Mouse (Mus musculus): ENCODE results near the gene Tspan11. TPM values are rescaled to one million over a fixed set of nuclear protein-coding genes. Genes with fewer than 3 reads are reported as not detected.

Tspan11 gene
- polyA plus RNA-seq (2015; fragmentation: Nextera tagmentation; extraction: Ambion mirVana), result 1.8 and 3.4 TPM in 2 replicates

- Histone ChIP-seq H3K27ac (0 out of 2 replicates have a peak within 1 kb of the TSS, but pooled peaks have one; percentile 5), H3K9me3 (replicated peaks) (no peaks in the 10 kb centered on the region), H3K4me2 (peak within 1 kb of the TSS; percentile 90), H3K4me3 (peak within 1 kb of the TSS; percentile 55), H3K9ac (peak within 1 kb of the TSS; percentile 54), H3K27me3 (0 out of 2 replicates have a peak, but pooled peaks cover 8% of the 10 kb centered on the region), H3K36me3 (no peaks in the 10 kb centered on the region), H3K4me1 (replicated peaks) (peaks cover 14% of the 10 kb centered on the region)
- 4% methylated on average over 35 of the region's 36 CpGs for WGBS
- ATAC-seq (replicated peaks; ENCODE audit: insufficient number of reproducible peaks, insufficient read depth, low FRiP score, low read depth), result 0 out of 2 replicates have a peak, but pooled peaks have one; percentile 48
These were observed at the start of gene Tspan11 for GRCm38 (mm10) chr6:127887511-127888421. TSS of gene Tspan11 (plus strand) at chr6:127887589.

DNA sequence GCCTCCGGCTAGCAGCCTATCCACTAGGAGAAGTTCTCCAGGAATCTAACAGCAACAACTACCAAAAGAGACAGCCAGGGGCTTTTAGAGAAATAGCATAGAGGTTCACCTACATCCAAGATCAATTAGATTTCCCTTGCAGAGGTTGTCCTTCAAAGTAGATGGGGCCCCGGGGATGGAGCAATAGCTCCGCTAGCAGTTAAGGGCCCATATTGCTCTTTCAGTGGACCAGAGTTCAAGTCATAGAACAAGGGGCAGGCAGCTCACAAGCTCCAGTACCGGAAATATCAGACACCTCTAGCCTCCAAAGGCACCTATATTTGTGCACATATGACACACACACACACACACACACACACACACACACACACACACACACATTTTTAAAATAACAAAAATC is 49.5 kb upstream of the Tspan11 start:
- Histone ChIP-seq H3K4me2 (no peak overlapping the region), H3K27ac (no peak overlapping the region), H3K36me3 (no peaks in the 10 kb centered on the region), H3K9me3 (replicated peaks) (no peaks in the 10 kb centered on the region), H3K9ac (no peak overlapping the region), H3K4me3 (no peak overlapping the region), H3K4me1 (replicated peaks) (no peaks in the 10 kb centered on the region), H3K27me3 (no peaks in the 10 kb centered on the region)
- ATAC-seq (replicated peaks; ENCODE audit: insufficient number of reproducible peaks, insufficient read depth, low FRiP score, low read depth), result no peak
- 95% methylated on average over 4 of the region's 4 CpGs for WGBS

DNA sequence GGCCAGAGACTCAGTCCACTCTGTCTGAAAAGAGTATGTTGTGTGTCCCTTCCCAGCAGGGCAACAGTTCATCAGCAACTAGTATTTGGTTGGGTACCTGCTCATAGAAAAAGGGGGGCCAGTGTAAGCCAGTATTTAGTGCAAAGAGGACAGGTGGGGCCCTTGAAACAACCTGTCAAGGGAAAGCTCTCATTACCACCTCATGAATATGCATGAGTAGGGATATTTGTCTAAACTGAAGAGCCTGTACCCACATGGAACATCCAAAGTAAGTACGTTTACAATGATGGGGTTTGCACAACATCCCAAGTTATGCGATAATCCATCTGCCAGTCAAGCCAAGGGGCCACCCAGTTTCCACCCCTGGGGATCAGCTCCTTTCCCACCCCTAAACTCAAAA is 47.9 kb upstream of the Tspan11 start:
- Histone ChIP-seq H3K36me3 (no peaks in the 10 kb centered on the region), H3K4me1 (replicated peaks) (no peaks in the 10 kb centered on the region), H3K9me3 (replicated peaks) (no peaks in the 10 kb centered on the region), H3K9ac (no peak overlapping the region), H3K27ac (no peak overlapping the region), H3K27me3 (no peaks in the 10 kb centered on the region), H3K4me2 (no peak overlapping the region), H3K4me3 (no peak overlapping the region)
- ATAC-seq (replicated peaks; ENCODE audit: insufficient number of reproducible peaks, insufficient read depth, low FRiP score, low read depth), result no peak
- 84% methylated on average over 2 of the region's 2 CpGs for WGBS

- H3K9me3 ChIP-seq (replicated peaks), result no peaks in the 10 kb centered on the region
- ATAC-seq (replicated peaks; ENCODE audit: insufficient number of reproducible peaks, insufficient read depth, low FRiP score, low read depth), result no peak
- no peaks in the 10 kb centered on the region for H3K36me3 ChIP-seq
- H3K27ac ChIP-seq, result no peak overlapping the region
- WGBS, result 73% methylated on average over 7 of the region's 7 CpGs
- no peaks in the 10 kb centered on the region for H3K27me3 ChIP-seq
- no peak overlapping the region for H3K4me3 ChIP-seq
- H3K9ac ChIP-seq, result no peak overlapping the region
- no peaks in the 10 kb centered on the region for H3K4me1 ChIP-seq (replicated peaks)
- H3K4me2 ChIP-seq, result no peak overlapping the region
These were observed 47.2 kb upstream of the Tspan11 start for GRCm38 (mm10) chr6:127840171-127840570.

DNA sequence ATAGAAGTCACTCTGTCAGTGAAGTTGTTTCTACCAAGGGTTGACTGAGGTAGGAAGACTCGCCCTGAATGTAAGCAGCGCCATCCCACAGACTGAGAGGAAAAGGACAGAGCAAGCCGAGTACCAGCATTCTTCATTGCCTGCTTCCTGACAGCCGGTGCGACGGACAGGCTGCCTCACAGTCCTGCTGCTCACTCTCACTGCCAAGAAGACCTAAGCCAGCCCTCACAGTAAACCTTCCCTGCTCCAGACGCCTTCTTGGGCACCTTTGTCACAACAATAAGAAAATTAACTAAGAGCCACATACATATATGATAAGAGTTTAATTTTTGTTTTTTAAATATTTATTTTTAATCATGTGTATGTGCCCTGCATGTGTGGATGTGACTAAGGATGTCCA is 46.1 kb upstream of the Tspan11 start:
- H3K9me3 ChIP-seq (replicated peaks), result no peaks in the 10 kb centered on the region
- H3K36me3 ChIP-seq, result no peaks in the 10 kb centered on the region
- H3K4me1 ChIP-seq (replicated peaks), result no peaks in the 10 kb centered on the region
- 53% methylated on average over 7 of the region's 7 CpGs for WGBS
- H3K27me3 ChIP-seq, result no peaks in the 10 kb centered on the region
- no peak for ATAC-seq (replicated peaks; ENCODE audit: insufficient number of reproducible peaks, insufficient read depth, low FRiP score, low read depth)
- H3K27ac ChIP-seq, result no peak overlapping the region
- H3K4me3 ChIP-seq, result no peak overlapping the region
- H3K9ac ChIP-seq, result no peak overlapping the region
- no peak overlapping the region for H3K4me2 ChIP-seq

DNA sequence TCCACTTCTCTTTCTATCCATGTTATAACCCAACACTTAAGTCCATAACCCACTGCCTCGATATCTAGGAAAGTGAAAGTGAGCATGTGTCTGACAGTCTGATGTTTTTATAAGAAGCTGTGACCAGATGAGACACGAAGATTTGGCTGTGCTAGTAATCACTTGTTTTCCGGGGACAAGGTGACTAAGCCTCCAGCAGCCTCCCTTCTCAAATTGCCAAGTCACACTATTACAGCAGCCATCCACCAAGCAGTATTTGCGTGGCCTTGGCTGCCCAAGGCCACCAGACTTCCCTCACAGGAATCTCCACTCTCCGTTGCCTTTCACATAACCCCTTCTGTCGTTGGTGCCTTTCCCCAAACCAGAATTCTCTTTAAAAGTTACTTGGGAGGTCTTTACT is 40.9 kb upstream of the Tspan11 start:
- H3K27me3 ChIP-seq, result no peaks in the 10 kb centered on the region
- no peak overlapping the region for H3K4me2 ChIP-seq
- no peak overlapping the region for H3K4me3 ChIP-seq
- no peak for ATAC-seq (replicated peaks; ENCODE audit: insufficient number of reproducible peaks, insufficient read depth, low FRiP score, low read depth)
- H3K36me3 ChIP-seq, result no peaks in the 10 kb centered on the region
- WGBS, result 68% methylated on average over 6 of the region's 6 CpGs
- H3K27ac ChIP-seq, result no peak overlapping the region
- H3K4me1 ChIP-seq (replicated peaks), result no peaks in the 10 kb centered on the region
- no peaks in the 10 kb centered on the region for H3K9me3 ChIP-seq (replicated peaks)
- no peak overlapping the region for H3K9ac ChIP-seq

DNA sequence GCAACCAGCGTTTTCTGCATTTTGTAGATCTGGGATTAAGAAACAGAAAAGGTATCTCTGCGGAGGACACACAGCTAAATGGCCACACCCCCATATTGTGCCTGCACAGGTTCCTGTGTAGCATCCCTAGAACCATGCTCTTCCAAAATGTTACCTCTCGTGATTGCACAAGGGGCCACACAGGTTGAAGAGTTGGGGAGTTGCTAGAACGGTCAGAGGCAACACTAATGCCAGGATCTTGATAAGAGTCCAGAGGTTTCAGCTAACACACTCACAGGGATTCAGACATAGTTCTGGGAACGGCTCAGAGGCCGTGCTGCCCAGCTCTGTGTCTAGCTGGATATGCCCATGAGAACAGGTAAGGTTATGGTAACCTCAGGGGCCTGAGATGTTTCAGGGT is 37.9 kb upstream of the Tspan11 start:
- WGBS, result 58% methylated on average over 6 of the region's 6 CpGs
- Histone ChIP-seq H3K9me3 (replicated peaks) (no peaks in the 10 kb centered on the region), H3K4me2 (no peak overlapping the region), H3K9ac (no peak overlapping the region), H3K36me3 (no peaks in the 10 kb centered on the region), H3K27ac (no peak overlapping the region), H3K4me3 (no peak overlapping the region), H3K27me3 (no peaks in the 10 kb centered on the region), H3K4me1 (replicated peaks) (peaks cover 9% of the 10 kb centered on the region)
- ATAC-seq (replicated peaks; ENCODE audit: insufficient number of reproducible peaks, insufficient read depth, low FRiP score, low read depth), result no peak

DNA sequence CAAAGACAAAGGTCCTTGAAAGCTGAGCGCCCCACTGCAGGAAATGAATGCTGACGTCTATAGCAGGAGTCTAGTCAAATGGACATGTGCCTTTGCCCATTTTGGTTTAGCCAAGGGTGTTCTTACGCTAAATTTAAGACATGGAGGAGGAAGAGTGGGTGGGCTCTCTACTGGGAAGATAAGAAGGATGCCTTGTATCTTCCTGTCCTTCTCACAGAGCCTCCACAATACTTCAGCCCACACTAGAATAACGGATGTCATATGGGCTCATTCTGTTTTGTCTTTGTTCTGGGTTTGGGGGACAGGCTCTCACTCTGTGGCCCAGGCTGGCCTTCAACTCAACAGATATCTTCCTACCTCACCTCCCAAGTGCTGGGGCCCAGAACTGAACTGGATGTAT is 35.8 kb upstream of the Tspan11 start:
- H3K36me3 ChIP-seq, result no peaks in the 10 kb centered on the region
- no peak overlapping the region for H3K4me3 ChIP-seq
- H3K9ac ChIP-seq, result no peak overlapping the region
- H3K4me2 ChIP-seq, result no peak overlapping the region
- no peaks in the 10 kb centered on the region for H3K9me3 ChIP-seq (replicated peaks)
- H3K27me3 ChIP-seq, result no peaks in the 10 kb centered on the region
- no peak overlapping the region for H3K27ac ChIP-seq
- 78% methylated on average over 4 of the region's 4 CpGs for WGBS
- H3K4me1 ChIP-seq (replicated peaks), result peaks cover 9% of the 10 kb centered on the region
- ATAC-seq (replicated peaks; ENCODE audit: insufficient number of reproducible peaks, insufficient read depth, low FRiP score, low read depth), result no peak

DNA sequence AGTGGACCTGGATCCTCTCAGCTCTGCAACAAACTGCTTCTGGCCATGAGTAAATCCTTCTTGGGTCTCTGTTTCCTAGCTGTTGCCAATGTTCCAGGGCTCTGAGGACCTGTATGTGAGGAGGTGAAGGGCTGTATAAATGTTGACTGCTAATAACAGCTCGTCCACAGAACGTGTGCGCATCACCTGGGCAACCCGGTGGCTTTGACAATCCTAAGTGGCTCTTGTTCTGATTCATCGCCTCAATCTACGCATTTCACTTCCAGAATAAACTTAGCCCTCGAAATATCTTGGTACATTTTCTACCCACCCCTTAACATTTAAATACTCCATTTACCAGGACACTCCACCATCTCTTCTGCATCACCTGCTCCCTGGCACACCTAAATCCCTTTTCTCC is 34.1 kb upstream of the Tspan11 start:
- H3K9me3 ChIP-seq (replicated peaks), result no peaks in the 10 kb centered on the region
- H3K4me1 ChIP-seq (replicated peaks), result peaks cover 9% of the 10 kb centered on the region
- 83% methylated on average over 7 of the region's 7 CpGs for WGBS
- no peaks in the 10 kb centered on the region for H3K36me3 ChIP-seq
- no peak overlapping the region for H3K9ac ChIP-seq
- H3K27me3 ChIP-seq, result no peaks in the 10 kb centered on the region
- ATAC-seq (replicated peaks; ENCODE audit: insufficient number of reproducible peaks, insufficient read depth, low FRiP score, low read depth), result no peak
- peak overlapping the region; percentile 45 for H3K4me2 ChIP-seq
- H3K27ac ChIP-seq, result 0 out of 2 replicates have a peak overlapping the region, but pooled peaks have one; percentile 45
- H3K4me3 ChIP-seq, result no peak overlapping the region

DNA sequence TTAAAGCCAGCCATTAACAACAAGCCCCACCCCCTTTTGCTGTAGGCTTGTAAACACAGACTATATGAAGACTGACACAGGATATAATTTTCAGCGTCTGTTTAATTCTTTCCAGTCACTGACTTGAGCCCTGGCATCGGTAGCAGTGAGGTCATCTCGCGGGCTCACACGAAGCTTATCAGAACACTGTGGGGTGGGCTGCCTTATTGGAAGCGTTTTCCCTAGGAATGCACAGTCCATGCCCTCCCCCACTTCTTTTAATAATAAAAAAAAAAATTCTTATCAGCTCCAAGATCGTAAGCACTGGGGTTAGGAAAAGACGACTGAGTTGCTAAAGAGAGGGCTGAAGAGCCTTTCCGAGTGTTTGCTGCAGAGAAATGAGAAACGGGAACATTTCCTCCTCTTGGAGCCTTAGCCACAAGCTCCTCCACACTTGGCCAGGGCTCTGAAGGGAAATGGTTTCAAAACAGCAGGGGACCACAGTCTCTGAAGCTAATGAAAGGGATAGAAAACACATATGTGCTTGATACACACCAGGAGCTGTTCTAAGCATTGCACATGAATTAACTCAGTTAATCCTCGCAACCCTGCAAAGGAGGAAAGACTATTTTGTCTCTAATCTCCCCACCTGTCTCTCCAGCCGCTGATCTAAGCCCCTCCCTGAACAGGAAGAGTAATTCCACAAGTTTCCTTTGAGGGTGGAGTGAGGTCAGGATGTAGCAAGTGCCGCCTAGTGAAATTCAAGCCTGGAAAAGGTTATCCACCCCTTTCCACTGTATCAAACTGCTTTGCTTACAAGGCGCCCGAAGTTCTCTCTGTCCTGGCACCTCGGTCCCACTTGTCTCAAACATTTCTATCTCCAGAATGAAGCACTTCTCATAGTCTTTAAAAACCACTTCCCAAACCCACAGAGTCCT is 33.4 kb upstream of the Tspan11 start:
- Histone ChIP-seq H3K9me3 (replicated peaks) (no peaks in the 10 kb centered on the region), H3K4me1 (replicated peaks) (peaks cover 9% of the 10 kb centered on the region), H3K9ac (no peak overlapping the region), H3K4me2 (peak overlapping the region; percentile 45), H3K36me3 (no peaks in the 10 kb centered on the region), H3K27me3 (no peaks in the 10 kb centered on the region), H3K4me3 (no peak overlapping the region), H3K27ac (peak overlapping the region; percentile 45)
- 10% methylated on average over 16 of the region's 16 CpGs for WGBS
- ATAC-seq (replicated peaks; ENCODE audit: insufficient number of reproducible peaks, insufficient read depth, low FRiP score, low read depth), result 0 out of 2 replicates have a peak, but pooled peaks have one; percentile 23

DNA sequence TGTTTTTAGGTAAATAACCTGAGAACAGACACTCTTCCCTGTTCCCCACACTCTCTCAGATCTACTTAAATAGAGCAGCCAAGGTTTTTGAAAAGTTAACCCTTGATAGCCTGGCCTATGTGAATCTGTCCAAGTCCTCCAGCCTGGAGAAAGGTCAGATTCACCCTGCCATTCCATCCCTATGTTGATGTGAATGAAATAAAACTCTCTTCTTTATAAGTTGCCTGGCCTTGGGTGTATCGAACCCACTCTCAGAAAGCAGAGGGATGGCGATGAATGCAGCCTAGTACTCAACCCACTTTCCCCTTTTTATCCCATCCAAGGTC is 32.7 kb upstream of the Tspan11 start:
- no peak overlapping the region for H3K4me3 ChIP-seq
- peaks cover 9% of the 10 kb centered on the region for H3K4me1 ChIP-seq (replicated peaks)
- H3K9me3 ChIP-seq (replicated peaks), result no peaks in the 10 kb centered on the region
- no peaks in the 10 kb centered on the region for H3K27me3 ChIP-seq
- H3K9ac ChIP-seq, result no peak overlapping the region
- 92% methylated on average over 2 of the region's 2 CpGs for WGBS
- ATAC-seq (replicated peaks; ENCODE audit: insufficient number of reproducible peaks, insufficient read depth, low FRiP score, low read depth), result no peak
- H3K36me3 ChIP-seq, result no peaks in the 10 kb centered on the region
- H3K27ac ChIP-seq, result no peak overlapping the region
- no peak overlapping the region for H3K4me2 ChIP-seq

Data from heart, embryonic 15.5 days (tissue).